Mouse (Mus musculus): Measurements from ENCODE around the gene Serpina10. TPM values are rescaled to one million over a fixed set of nuclear protein-coding genes. Genes with fewer than 3 reads are reported as not detected.

Gene Serpina10
- total and polyA plus RNA-seq, 3 experiments, result 0.07 to 0.12 TPM; not detected in 1

DNA sequence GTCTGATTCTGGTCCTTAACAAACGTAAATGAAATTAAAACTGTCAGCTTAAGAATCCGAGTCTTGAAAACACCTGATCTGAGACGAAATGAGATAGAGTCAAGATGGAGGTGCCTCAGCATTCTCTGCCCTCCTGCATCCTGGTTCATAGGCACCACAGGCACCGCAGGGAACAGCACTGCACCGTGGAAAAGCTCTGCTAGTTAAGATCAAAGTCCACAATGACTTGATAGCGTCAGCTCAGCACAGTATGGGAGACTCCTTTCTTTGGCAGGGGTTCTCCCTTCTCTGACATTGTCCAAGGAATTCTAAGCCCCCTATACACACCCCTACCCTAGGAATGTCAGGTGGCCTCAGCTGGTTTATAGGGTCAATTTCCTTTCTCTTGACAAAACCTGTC is 61.6 kb downstream of the Serpina10 start:
- H3K36me3 ChIP-seq (ENCODE audit: control insufficient read depth in 1 of 2, insufficient read depth in 2 of 2, low read length in 2 of 2), result no peaks in the 10 kb centered on the region
- no peaks in the 10 kb centered on the region for H3K4me1 ChIP-seq (ENCODE audit: control insufficient read depth in 1 of 2, insufficient read depth in 2 of 2, low read length in 2 of 2)

DNA sequence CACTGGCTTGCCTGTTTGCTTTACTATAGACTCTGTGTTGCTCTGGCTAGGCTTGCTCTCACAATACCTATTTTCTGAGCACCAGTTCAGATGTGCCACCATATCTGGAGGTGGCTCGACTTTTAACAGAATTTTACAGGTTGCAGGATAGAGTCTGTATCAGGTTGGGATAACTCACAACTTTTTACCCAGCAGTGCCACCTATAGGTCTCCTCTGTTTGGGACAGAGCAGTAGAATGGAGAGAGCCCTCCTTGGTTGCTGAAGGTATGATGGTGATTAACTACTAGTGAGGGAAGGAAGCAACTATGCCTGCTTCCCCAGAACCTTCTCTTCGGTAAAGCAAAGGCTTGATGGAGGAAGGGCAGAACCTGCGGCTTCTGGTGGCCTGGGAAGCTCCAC is 64.1 kb downstream of the Serpina10 start:
- peak; percentile 19 for DNase-seq (ENCODE audit: low read depth, low spot score)
- H3K9me3 ChIP-seq (replicated peaks; ENCODE audit: insufficient read depth, low read length), result no peaks in the 10 kb centered on the region
- no peak overlapping the region for H3K9ac ChIP-seq (ENCODE audit: control insufficient read depth, low read depth, low read length, poor library complexity, severe bottlenecking)
- no peak overlapping the region for H3K27ac ChIP-seq (ENCODE audit: control insufficient read depth, low read depth, low read length)
- no peak for TF ChIP-seq MAFK (IDR thresholded peaks at IDR 0.05; ENCODE audit: borderline replicate concordance, low read depth, low read length)
- TF ChIP-seq MEF2A (IDR thresholded peaks at IDR 0.05; ENCODE audit: extremely low read depth, insufficient replicate concordance, low read depth, low read length, poor library complexity, severe bottlenecking), result no peak
- no peak for TF ChIP-seq SIN3A (IDR thresholded peaks at IDR 0.05; ENCODE audit: low read length)
- no peak for TF ChIP-seq USF1 (IDR thresholded peaks at IDR 0.05; ENCODE audit: low read depth, low read length)
- TF ChIP-seq E2F4 (IDR thresholded peaks at IDR 0.05; ENCODE audit: borderline replicate concordance, low read depth, low read length), result no peak
- TF ChIP-seq CTCF (IDR thresholded peaks at IDR 0.05 in 2 of 3, conservative IDR thresholded peaks at IDR 0.05 in 1 of 3; ENCODE audit: control insufficient read depth in 1 of 3, insufficient read depth in 1 of 3, low read depth in 2 of 3, low read length in 3 of 3, poor library complexity in 1 of 3, severe bottlenecking in 1 of 3), result peak in 1 of 3 experiments; percentile 46; a peak in 2 of 6 replicates
- TF ChIP-seq RAD21 (IDR thresholded peaks at IDR 0.05; ENCODE audit: low read depth, low read length), result peak; percentile 26
- no peak for TF ChIP-seq KAT2A (conservative IDR thresholded peaks at IDR 0.05; ENCODE audit: low read depth, low read length)
- no peak for TF ChIP-seq ELF1 (IDR thresholded peaks at IDR 0.05; ENCODE audit: low read depth, low read length)
- TF ChIP-seq GATA1 (IDR thresholded peaks at IDR 0.05; ENCODE audit: low read depth, low read length), result no peak
- no peak for TF ChIP-seq MXI1 (IDR thresholded peaks at IDR 0.05; ENCODE audit: low read depth, low read length)
- no peak for TF ChIP-seq ZNF384 (IDR thresholded peaks at IDR 0.05; ENCODE audit: low read depth, low read length)
- peak; percentile 34 for TF ChIP-seq SMC3 (IDR thresholded peaks at IDR 0.05; ENCODE audit: low read depth, low read length)
- TF ChIP-seq MYB (IDR thresholded peaks at IDR 0.05; ENCODE audit: low read depth, low read length), result no peak
- TF ChIP-seq ETS1 (IDR thresholded peaks at IDR 0.05; ENCODE audit: low read depth, low read length), result no peak
- TF ChIP-seq MAZ (IDR thresholded peaks at IDR 0.05; ENCODE audit: low read depth, low read length), result no peak
- TF ChIP-seq NRF1 (IDR thresholded peaks at IDR 0.05; ENCODE audit: insufficient read depth, low read depth, low read length, poor library complexity, severe bottlenecking), result no peak
- H3K36me3 ChIP-seq (ENCODE audit: control insufficient read depth in 1 of 2, insufficient read depth in 2 of 2, low read length in 2 of 2), result no peaks in the 10 kb centered on the region
- H3K4me3 ChIP-seq (ENCODE audit: control insufficient read depth in 1 of 2, insufficient read depth in 1 of 2, low read depth in 2 of 2, low read length in 2 of 2), result no peak overlapping the region
- no peaks in the 10 kb centered on the region for H3K4me1 ChIP-seq (ENCODE audit: control insufficient read depth in 1 of 2, insufficient read depth in 2 of 2, low read length in 2 of 2)
- H3K27me3 ChIP-seq (ENCODE audit: control insufficient read depth in 1 of 2, insufficient read depth in 2 of 2, low read length in 2 of 2), result no peaks in the 10 kb centered on the region
- H3K79me2 ChIP-seq (ENCODE audit: control insufficient read depth, insufficient read depth, low read length, poor library complexity), result no peaks in the 10 kb centered on the region

More for the DNA sequence above, 61.6 kb downstream of the Serpina10 start:
- H3K9me3 ChIP-seq (replicated peaks; ENCODE audit: insufficient read depth, low read length), result no peaks in the 10 kb centered on the region
- no peaks in the 10 kb centered on the region for H3K79me2 ChIP-seq (ENCODE audit: control insufficient read depth, insufficient read depth, low read length, poor library complexity)
- no peak for DNase-seq (ENCODE audit: low read depth, low spot score)
- no peak overlapping the region for H3K9ac ChIP-seq (ENCODE audit: control insufficient read depth, low read depth, low read length, poor library complexity, severe bottlenecking)
- H3K4me3 ChIP-seq (ENCODE audit: control insufficient read depth in 1 of 2, insufficient read depth in 1 of 2, low read depth in 2 of 2, low read length in 2 of 2), result no peak overlapping the region
- TF ChIP-seq ELF1 (IDR thresholded peaks at IDR 0.05; ENCODE audit: low read depth, low read length), result no peak
- no peak for TF ChIP-seq SMC3 (IDR thresholded peaks at IDR 0.05; ENCODE audit: low read depth, low read length)
- TF ChIP-seq POLR2AphosphoS5 (IDR thresholded peaks at IDR 0.05; ENCODE audit: borderline replicate concordance, low read depth, low read length), result no peak
- TF ChIP-seq JUND (IDR thresholded peaks at IDR 0.05; ENCODE audit: low read depth, low read length), result no peak
- no peak for TF ChIP-seq USF2 (IDR thresholded peaks at IDR 0.05; ENCODE audit: borderline replicate concordance in 1 of 2, insufficient read depth in 1 of 2, low read depth in 1 of 2, low read length in 2 of 2)
- H3K27ac ChIP-seq (ENCODE audit: control insufficient read depth, low read depth, low read length), result no peak overlapping the region
- H3K27me3 ChIP-seq (ENCODE audit: control insufficient read depth in 1 of 2, insufficient read depth in 2 of 2, low read length in 2 of 2), result no peaks in the 10 kb centered on the region

Data from MEL (cell line).